Mouse (Mus musculus) c-Kit-negative CD71-positive TER-119-positive erythroid progenitor cells, embryonic 14.5 days (primary cell): ENCODE data around the gene Mepce.
"Not testable (repeated sequence)": the region's sequence is repeated elsewhere in the genome, so short reads cannot be mapped to it uniquely, and the experiment has no call there.

Experiments used
- DNase-seq: peaks from one replicate; pipeline ENCODE4 v3.0.0-alpha.2; 2013; ENCODE audit warnings: low read depth, low spot score

The Mepce gene

DNA sequence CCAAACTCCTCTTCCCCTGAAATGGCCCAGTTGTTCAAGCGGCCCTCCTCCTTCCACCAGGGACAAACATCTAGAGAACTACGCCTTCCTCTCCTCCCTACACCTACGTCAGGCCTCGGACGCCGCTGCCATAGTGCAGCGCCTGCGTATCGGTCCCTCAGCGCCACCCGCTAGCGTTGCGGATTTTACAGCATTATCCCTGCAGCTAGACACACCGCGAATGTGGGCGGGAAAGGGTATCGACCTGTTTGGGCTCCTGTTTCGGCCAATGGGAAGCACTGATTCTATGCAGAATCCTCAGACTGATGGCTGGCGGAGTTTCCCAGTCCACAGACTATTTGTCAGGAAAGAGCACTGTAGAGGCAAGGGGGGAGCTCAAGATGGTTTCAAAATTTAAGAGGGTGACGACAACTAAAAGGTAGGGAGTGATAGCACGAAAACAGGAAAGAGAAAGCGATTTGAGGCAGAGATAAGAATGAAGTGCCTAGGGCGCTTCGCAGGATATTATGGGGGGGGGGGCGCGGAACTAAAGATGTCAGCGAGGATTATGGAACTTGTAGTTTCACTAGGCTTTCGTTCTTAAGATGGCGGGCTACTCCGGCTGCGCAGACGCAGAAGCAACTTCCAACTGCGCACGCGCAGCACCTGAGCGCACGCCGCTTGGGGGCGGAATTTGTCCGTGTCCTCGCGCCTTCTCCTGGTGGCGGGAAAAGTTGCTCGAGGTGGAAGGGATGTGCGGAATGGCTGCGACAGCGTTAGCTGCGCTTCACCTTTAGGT is at the start of gene Mepce, which contains the start of gene Zcwpw1:
Gene Mepce, minus strand, starts transcription at position 505 of the 778 bp plus-strand sequence.
Gene Zcwpw1, plus strand, starts transcription at position 648 of the 778 bp plus-strand sequence.
- peak; percentile 91 for DNase-seq

DNA sequence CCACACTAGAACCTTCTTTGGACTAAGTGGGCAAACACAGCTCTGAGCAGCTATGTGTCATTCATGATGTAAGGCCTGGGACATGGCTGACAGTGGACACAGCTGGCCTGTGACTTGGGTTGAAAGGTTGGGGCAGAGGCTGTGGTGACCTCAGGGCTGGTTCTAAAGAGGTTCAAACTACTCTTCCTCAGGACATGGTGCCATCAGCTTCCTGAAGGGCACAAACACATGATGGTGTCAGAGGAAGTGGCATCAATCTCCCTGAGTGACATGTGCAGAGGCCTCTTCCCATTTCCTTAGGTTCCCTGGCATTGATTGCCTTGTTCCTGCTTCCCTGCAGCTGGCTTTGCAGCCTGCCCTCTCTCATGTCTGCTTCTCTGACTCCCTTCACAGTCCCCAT is 49.7 kb upstream of the Mepce start:
- DNase-seq: not testable (repeated sequence)

DNA sequence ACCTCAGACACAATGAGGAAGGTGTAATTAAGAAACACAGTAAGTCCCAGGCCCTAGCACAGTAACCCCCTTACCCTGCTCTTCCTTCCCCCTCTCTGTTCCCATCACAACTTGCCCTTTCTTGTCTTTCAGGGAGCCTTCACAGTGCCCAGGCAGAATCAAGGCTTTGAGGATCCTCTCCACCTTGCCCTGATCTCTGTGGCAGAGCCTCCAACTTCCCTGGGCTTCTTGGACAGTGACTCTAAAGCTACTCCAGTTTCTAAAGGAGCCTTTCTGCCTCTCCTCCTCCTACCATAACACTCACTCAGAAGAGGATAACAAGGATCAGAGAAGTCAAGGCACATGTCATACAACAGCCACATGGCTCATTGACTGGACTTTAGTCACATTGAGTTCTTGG is 49.2 kb upstream of the Mepce start:
- no peak for DNase-seq

DNA sequence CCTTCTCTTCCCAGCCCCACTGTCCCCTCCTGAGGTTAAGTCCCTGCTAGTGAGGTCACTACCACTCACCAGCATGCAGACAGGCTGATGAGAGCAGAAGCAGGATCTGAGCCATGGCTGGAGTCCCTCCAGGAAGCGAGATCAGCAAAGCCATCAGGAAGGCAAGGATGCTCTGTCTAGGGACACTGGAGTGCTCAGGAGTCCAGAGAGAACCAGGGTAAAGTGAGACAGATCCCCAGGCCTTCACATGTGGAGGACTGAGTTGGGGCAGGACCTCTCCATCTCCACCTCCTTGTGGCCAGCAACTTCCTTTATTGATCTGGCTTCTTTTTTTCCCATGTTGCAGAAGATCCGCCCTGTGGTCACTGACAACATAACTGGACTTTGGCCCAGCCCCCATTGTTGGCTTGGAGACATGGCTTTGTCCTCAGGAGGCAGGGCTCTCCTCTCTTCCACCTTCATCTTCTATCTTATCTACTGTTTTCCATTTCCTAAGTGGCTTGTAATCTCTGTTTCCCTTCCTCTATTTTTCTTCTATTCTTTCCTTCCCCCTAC is 48.6 kb upstream of the Mepce start, which contains the start of gene Pilra:
Gene Pilra, minus strand, starts transcription at position 316 of the 555 bp plus-strand sequence.
- not testable (repeated sequence) for DNase-seq

DNA sequence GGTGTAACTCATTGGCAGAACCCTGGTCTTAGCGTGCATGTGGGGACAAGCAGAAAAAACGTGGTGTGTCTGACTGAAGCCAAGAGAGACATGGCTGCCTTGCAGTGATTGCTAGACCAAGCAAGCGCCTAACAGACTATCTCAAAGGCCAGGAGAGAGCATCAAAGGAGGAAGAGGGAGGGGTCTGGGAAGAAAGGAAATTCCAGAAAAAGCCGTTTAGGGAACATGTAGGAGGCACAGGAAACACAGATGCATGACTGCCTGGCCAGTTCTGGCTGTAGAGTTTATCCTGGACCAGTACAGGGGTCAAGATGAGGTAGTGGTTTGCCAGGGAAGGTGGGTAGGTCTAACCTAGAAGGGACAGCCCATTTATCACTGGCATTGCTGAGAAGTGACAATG is 46.0 kb upstream of the Mepce start:
- no peak for DNase-seq

DNA sequence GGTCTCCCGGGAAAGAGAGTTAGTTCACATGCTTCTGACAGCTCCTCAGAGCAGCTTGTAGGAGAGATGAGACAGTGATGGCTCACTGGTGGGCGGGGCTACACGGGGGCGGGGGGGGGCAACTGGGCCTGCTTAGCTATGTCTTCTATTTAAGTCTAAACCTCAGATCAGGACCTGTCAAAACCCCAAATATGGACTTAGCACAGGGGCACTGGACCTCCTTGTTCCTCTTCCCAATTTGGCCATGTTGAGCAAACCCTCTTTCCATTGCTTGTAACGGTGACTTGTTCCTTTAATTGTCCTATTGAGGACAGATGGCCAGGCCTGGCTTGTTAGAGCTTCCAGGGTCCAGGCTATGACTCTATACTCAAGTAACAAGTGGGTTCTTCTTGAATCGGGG is 44.1 kb upstream of the Mepce start:
- no peak for DNase-seq

DNA sequence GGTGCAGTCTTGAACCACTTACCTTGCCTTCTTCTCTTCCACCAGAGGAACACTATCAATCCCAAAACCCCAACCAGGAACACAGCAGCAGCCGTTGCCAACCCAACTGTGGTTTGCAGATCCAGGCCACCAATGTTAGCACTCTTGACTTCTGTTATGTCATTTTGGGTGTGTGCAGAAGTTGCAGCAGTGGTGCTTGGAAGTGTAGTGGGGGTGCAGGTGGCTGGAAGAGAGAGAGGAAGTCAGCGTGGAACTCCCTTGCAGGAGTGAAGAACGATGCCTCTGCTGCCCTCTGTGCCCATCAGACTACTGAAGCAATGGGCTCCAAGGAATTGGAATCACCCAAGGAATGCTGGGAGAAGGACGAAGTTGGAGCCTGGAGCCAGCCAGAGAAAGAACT is 43.7 kb upstream of the Mepce start:
- no peak for DNase-seq

DNA sequence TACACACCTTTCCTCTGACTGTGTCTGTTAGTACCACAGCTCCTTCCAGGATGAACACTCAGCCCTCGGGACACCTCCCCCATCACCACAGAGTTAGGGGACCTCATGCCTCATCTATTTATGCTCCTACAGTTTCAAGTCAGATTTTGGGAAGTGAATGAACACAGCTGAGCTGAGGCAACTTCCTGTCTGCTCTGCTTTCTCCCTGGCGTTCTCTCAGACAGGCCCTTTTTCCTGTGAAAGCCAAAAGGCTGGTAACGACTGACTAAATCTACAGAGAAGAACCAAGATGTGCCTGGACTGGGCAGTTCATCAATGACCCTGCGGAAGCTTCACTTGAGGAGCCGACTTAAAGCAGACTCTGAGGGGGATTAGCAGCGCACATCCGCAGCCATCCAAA is 42.8 kb upstream of the Mepce start:
- no peak for DNase-seq

DNA sequence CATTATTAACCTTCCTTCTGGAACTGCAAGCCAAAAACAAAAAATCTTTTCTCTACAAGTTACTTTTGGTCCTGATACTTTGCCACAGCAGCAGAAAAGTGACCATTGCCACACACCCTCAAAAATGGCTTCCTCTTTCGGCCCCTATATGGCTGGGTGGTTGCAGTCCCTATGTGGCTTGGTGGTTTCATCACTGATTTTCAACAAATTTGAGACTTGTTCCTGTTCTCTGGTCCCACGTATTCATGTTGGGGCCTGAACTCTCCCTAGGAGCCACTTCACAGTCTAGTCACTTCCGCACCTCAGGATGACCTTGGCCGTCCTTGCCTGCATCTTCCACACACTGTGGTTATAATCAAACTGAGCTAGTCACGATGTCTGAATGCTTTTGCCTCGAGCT is 41.2 kb upstream of the Mepce start:
- DNase-seq: no peak

DNA sequence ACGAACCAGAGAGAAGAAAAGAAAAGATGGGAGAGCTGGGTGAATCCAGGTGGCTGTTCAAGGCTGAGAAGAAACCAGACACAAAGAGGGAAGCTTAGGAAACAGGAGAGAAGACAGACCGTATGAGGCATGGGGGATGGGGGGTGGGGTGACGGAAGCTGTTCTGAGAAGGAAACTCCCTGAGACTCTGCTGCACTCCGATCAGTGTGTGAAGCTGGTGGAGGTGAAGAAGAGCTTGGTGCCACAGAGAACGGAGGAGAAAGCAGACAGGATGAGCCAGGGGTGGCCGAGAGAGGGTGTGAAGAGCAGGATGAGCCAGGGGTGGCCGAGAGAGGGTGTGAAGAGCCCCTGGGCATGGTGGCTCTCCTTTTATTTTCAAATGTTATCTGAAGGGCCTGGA is 39.0 kb upstream of the Mepce start:
- DNase-seq: no peak

DNA sequence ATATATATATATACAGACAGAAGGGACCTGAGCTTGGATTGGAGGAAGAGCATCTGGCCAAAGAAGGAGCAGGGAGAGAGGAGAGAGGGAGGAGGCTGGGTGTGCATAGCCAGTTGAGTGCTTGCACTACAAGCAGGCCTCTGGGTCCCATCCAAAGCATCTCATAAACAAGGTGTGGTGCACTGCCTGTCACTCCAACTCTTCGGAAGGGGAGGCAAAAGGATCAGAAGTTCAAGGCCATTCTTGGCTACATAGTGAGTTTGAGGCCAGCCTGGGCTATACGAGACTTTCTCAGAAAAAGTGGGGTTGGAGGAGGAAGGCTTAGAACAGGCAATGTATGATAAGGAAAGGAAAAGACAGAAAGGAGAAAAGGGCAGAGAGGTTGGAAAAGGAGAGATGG is 38.5 kb upstream of the Mepce start:
- no peak for DNase-seq

DNA sequence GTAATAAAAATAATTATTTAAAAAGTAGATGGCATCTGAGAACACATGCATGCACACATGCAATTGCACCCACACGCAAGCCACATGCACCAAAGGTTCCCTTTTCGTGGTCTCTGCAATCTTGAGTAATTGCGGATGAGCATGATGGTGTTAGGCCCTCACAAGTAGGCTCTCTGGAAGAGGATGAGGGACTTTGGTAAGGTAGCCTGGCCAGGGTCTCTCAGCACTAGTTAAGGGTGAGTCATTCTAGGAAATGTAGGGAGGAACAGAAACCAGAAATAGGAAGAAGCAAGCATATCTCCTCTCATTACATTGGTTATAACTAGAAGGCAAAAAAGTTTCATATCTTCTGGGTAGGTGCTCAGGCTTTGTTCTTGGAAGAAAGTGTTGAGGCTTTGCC is 37.6 kb upstream of the Mepce start:
- no peak for DNase-seq

DNA sequence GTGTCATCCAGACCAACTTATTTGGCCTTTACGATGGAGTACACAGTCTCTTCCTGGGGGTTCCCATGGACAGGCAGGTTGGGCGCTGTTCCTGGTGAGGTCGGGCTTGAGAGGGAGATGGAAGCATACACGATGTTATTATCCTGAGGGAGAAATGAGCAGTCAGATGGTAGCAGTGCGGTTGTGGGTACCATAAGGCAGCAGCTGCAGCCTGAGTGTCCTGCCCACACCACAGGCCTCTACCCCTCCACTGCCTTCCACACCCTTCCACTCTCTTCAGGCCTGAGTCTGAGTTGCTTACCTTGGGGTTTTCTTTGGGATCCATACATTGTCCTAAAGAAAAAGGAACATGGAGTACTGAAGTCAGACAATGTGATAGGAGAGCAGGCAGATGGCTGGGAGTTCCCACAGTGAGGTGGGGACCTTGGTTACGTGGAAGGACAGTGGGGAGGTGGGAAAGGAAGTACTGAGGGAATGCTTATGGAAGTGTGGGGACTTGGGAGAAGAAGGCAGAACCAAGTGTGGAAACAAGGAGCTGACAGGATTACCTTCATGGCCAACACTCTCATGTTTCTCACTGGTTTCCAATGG is 36.1 kb upstream of the Mepce start:
- no peak for DNase-seq

DNA sequence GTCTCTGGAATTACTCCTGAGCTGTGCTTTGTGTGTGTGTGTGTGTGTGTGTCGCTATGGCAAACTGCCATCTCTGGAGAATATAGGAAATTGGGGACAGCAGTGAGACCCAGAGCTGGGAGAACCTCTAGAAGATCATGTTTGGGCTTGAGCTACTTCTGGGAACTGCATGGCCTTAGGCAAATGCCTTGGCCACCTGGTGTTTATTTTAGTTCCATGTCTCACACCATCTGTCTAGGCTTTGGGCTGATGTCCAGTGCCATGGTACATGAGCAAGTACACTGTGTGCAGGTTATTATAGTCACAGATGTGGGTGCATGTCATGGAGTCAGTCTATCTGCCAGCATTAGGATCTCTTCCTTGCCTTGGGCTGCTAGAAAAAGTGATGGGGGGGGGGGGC is 35.1 kb upstream of the Mepce start:
- DNase-seq: no peak

DNA sequence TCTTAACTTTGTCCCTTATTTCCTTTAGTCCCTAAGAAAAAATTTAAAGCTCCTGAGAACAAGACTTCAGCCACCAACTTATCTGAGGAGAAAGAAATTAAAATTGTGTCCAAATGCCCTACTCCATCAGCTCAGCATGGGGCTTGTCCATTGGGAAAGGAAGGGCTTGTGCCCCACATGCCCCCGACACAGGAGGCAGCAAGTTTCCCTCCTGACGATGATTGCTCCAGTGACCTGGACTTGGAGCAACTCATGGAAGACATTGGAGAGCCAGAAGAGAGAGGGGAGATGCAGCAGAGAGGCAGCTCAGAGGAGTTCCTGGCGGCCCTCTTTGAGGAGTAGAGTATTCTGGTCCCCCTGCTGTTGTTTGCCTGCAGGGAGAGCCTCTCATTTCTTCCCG is 34.7 kb upstream of the Mepce start:
- DNase-seq: no peak

DNA sequence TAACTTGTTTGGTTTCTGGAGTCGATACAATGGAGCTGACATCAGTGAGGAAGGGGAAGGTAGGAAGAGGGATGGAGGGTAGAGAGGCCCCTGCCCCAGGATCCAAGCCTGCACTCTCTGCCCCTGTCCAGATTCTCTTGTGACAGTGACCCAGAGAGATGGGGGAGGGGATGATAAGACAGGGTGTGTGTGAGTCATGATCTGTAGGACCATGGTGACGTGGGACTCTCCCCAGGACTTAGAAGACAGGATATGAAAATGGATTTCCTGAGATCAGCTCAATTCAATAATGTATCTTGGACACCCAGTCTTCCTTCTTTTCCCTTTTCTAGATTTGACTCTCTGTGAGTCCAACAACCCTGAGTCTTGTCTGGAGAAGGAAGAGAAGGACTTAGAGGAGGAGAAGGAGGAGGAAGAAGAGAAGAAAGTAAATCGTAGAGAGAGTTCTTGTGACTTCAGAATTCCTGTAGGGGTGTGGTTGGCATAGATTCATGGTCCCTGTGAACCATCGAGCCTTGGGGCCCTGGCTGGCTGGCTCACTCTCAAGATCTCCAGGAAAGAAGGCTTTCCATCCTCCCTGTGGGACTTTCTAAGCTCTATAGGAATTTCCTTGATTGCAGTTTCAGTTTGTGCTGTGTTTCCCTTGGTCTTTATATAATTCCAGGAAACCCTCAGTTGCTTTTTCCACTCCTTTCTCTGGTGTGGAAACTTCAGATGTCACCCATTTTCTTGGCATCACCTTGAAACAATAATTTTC is 30.2 kb upstream of the Mepce start:
- DNase-seq: no peak

DNA sequence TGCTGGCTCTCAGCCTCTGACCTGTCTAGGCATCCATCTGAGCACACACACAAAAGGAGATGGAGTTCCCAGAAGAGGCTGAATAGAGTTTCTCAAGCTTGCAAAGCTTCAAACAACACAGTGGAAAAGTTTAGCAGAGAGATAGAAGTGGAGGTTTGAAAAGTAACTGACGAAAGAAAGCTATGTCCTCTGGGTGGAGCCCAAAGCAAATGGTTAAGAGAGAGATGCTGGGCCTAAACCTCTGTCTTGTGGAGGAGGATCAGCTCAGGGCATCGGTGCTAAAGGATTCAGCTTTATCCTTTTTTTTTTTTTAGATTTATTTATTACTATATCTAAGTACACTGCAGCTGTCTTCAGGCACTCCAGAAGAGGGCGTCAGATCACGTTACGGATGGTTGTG is 20.9 kb upstream of the Mepce start:
- DNase-seq: no peak

DNA sequence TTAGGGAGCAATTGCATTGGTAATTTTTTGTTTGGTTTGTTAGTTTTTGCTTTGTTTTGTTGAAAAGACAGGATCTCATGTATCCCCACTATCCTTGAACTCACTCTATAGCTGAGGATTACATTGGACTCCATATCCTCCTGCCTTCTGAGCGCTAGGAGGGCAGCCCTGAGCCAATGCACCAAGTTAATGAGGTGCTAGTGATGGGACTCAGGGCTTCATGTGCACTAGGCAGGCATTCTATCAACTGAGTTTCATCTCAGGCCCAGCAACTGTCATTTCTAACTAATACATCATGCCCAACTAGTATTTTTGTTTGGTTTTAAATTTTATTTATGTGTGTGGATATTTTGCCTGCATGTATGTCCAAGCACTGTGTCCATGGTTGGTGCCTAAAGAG is 18.7 kb upstream of the Mepce start:
- no peak for DNase-seq

DNA sequence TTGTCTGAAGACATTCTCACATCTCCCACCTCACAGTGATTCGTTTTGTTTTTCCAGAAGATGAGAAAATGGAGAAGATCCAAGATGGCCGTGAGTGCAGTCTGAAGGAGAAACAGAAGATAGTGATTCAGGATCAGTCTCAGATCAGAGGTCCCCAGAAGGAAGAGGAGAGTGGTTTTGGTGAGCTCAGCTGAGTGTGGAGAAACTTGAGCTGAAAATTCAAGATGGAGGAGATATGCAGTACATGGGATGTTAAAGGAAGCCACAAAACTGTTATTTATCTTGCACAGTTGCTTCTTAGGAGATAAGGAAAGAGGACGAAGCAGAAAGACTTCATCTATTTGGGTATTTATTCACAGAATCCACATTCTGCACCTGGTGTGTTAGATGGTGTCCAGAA is 13.5 kb upstream of the Mepce start:
- DNase-seq: no peak

DNA sequence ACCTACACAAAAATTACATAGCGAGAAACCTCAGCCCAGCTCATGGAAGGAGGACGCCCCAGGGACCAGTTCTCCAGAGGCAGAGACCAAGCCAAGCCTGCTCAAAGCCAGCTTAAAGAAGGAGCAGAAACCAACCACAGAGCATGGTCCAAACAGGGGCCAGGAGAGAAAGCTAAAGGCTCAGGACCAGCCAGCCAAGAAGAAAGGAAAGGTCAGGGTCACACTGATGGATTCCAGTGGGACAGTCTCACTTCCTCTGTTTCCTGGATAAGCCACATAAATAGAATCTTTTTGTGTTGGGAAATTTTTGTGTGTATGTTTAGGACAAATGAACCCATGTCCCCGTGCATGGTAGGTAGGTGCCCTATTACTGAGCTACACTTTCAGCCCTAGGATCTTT is 9.2 kb upstream of the Mepce start:
- no peak for DNase-seq

DNA sequence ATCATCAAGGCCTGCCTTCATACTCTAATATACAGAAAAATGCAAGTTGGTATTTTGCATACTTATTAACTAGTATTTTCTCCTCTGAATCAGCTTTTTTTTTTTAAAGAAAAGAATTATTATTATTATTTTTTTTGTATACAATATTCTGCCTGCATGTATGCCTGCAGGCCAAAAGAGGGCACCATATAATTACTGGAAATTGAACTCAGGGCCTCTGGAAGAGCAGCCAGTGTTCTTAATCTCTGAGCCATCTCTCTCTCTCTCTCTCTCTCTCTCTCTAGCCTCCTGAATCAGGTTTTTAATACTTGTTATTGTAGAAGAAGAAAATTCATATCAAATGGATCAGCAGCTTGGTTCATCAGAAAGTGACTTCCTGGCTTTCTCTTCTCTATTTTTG is 4.1 kb upstream of the Mepce start:
- no peak for DNase-seq

DNA sequence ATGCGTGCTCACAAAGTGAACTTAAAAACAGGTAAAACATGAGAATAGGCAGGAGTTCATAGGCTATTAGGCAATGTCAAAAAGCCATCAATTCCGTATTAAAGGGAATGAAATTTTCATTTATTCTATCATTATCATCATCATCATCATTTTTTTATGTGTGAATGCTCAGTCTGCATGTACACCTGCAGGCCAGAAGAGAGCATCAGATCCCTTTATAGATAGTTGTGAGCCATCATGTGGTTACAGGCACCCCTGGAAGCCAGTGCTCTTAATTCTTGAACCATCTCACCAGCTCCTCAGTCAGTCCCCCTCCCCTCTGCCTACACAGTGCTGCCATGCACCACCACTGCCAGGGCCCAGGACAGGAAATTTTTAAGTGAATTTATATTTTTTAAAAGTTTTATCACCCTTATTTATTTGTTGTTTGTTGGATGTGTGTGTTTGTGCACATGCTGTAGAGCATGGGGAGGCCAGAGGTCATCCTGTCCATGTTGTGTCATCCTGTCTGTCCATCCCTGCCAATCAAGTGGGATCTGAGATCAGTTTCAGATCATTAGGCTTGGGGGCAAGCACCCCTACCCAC is 1.6 kb upstream of the Mepce start:
- no peak for DNase-seq
